Mouse (Mus musculus): Measurements from ENCODE around the gene Wdr25. TPM values are rescaled to one million over a fixed set of nuclear protein-coding genes. Genes with fewer than 3 reads are reported as not detected.

Wdr25 gene
- total and polyA plus RNA-seq, 3 experiments, result 6.5 to 12.0 (median 6.7) TPM

DNA sequence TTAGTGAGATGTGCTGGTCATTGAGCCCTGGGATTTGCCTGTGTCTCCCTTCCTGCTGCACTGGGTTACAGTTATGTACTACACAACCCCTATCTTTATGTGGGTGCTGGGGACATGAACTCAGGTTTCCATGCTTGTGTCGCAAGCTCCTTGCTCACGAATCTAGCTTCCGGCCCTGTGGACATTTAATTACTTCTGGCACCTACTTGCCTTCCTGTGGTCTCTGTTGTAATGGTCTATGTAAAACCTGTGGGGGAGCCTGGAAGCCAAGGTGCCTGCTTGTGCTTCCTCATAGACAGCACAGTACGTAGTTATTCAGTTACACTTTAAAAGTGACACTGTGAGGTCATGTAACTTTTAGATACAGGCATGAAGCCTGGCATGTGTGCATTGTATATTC lies 44.1 kb downstream of the Wdr25 start:
- DNase-seq, result no peak

DNA sequence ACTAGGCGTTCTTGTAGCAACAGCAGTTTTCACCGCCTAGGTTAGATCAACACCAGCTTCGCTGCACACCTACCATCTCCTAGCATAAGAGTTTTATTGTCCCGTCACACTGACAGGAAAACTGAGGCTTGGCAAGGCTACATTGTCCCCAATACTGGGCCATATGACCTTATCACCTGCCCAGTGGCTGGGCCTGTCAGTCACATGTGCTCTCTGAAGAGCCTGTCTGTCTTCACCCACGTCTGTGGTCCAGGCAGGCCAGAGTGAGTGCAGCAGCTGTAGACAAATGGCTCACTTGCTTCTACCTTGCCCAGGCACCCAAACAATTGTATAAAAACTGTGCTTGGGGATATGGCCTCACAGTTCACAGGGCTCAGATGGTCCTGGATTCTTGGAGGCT lies 45.4 kb downstream of the Wdr25 start:
- DNase-seq, result no peak

DNA sequence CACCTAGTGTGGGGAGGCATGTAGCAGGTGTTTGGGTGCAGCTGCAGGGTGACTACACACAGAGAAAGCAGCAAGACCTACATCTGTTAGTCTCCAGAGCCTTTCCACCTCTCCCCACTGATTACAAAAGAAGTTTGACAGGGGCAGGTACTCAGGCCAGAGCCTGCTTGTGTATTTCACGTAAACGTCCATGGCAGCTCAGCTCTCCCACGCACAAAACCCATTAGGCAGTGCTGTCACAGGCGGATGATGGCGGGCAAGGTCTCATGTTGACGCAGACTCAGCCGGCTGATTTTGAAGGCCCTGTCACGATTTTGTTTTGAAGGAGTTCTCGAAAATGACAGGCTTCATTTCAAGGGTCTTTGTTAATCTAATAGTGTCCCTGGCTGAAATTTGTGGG lies 45.9 kb downstream of the Wdr25 start:
- DNase-seq, result no peak

DNA sequence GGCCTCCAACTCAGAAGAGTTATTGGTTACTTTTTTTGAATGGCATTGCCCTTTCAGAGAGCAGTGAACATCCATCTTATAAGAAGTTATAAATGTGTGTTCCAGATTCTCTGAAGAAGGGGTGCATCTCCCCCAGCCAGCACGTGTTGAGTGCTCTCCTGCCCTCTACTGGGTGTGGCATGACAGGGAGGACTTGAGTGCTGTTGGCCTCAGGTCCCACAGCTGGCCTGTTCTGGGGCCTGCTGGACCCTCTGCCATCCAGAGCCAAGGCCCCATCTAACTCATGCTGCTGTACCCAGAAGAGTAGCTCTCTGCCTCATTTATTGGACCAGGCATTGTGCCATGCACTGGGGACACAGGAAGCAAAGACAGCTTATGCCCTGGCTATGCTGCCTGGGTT lies 46.8 kb downstream of the Wdr25 start:
- no peak for DNase-seq

DNA sequence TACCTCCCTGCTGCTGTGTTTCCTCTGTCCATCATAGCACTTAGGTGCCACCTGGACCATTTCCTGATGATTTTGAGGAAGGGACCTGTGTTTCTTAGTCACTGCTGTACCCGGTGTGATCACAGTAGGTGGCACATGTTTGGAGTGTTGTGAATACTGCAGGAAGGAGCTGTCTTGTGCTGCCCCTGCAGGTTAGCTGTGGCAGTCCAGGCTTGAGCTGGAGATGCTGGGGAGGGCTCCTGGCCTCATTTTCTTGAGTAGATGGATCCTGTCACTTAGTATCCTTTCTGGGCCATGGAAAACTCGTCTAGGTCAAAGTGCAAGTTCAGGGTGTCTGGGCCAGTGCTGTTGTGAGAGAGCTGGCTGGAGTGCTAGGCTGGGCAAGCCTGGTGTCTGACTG lies 47.9 kb downstream of the Wdr25 start:
- no peak for DNase-seq

GRCm38 (mm10) chr12:108942203-108942923 lies 48.9 kb downstream of the Wdr25 start:
- DNase-seq, result no peak

DNA sequence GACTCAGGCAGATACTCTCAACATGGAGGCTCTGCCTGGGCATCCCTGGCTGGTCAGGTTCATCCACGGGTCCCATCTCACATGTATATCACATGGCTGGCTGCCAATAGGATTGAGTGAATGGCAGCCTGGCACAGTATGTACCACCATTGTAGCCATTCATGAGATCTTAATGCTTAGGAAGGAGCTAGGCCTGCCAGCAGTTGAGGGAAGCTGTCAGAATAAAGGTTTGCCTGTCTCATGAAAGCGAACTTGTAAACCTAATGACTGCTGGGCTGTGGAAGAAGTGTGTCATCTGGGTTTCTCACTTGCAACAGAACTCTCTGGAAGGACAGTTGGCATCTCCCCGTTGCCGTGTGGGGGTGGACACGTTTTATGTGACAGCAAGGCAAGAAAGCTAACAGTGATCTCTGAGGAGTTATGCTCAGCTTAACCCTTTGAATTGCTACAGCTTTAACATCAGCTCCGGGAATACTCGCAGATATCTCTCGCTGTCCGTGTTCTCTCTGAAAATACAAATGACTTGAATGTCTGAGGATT lies 59.6 kb downstream of the Wdr25 start:
- no peak for DNase-seq

DNA sequence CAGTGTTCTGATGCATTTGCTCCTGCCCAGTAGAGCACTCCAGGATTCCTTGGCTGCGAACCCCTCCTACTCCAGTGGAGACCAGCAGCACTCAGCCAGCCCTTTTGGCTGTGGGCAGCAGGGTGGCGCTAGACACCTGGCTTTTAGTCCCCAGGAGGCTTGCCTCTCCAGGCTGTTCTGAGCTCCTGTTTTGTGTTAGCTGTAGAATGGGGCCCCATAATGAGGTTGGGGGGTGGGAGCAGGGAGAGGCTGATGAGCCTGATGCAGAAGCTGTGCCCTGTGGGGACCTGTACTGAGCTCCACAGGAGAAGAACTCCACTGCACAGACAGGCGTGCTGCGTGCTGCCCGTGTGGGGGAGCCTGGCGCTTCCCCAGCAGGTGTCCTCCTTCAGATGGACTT lies 60.4 kb downstream of the Wdr25 start:
- peak; percentile 26 for DNase-seq

DNA sequence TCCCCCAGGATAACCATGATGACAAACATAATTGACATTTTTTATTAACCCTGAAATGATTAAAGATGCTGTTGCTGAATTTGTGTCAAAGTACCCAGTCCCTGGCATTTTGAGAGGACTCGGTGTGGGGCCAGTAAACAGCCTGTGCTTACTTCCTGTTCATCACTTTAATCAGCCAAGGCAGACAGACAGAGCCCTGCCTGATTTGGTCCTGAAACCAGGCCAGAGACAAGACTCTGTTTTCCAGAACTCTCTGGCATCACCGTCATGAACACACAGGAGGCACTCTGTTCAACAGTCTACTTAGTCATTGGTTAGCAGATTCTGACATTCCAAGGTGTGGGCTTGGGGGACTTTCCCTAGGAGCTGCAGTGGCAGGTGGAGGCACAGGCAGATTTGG lies 61.0 kb downstream of the Wdr25 start:
- DNase-seq, result no peak

- DNase-seq, result no peak
Observed at GRCm38 (mm10) chr12:108958483-108958882, 65.1 kb downstream of the Wdr25 start.

DNA sequence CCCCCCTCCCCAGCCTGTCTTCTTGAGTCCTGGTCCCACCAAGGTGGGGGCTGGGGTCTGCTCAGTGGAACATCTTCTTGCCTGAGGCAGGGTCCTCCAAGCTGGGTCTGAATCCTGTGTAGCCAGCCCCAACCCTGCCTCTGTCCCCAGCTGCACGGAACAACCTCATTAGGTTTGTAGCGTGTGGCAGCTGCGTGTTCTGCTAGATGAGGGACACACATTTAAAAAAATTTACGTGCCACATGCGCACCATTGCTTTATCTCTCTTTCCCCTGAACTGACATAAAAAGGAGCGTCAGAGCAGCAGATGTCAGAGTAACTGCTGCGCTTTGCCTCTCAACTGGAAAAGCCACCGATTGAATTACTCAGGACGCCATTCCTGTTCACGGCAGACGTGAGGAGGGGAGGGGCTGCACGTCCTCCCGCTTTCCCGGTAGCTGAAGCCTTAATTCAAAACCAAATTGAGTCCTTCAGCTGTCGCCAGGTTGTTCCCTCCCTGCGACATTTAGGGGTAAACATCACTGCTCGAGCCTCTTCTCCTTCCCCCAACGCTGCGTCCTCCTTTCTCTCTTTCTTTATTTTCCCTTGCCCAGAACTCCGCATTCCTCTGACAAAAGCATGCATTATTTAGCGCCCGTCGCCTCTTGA lies 65.7 kb downstream of the Wdr25 start:
- no peak for DNase-seq

DNA sequence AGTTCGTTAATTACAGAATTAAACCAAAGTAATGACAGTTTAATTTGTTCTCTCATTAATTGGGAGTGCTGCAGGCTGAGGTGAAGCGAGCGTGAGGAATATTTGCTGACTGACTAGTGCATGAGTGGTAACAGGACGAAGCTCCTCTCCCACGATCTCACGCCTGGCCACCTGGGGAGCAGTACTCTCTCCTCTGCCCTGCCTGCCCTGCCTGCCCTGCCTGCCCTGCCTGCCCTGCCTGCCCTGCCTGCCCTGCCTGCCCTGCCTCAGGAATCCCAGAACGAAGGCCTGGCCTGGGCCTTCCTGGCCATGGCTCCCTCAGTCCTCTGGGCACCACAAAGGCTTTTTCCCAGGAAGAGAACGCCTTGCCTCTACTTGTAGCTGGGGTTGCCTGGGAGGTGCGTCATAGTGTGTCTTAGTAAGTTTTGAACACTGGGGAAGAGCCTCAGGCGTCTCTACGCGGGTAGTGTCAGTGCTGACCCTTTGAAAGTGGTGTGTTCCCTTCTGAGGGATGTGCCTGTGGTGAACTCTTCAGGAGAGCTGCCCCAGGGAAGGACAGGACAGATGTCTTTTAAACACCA lies 66.3 kb downstream of the Wdr25 start:
- DNase-seq, result no peak

- DNase-seq, result peak; percentile 82
Observed at GRCm38 (mm10) chr12:108960225-108960624, 66.8 kb downstream of the Wdr25 start.

- no peak for DNase-seq
Observed at GRCm38 (mm10) chr12:108967631-108968030, 74.2 kb downstream of the Wdr25 start.

DNA sequence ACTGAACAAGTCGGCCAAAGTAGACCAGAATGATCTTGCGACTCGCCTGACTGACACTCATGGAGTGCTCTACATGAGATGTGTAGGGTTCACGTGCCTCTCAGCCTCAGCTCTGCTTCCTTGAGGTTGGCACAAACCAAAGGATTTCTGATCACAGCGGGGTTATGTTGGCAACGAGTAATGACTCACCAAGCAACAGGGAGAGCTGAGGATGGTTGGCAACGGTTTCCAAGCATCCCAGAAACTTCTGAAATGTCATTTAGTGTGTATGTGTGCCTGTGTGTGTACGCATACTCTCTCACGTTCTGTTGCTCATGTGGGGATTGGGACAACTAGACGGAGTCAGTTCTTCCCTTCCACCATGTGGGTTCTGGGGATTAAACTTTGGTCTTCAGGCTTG lies 74.6 kb downstream of the Wdr25 start:
- DNase-seq, result no peak

- no peak for DNase-seq
Observed at GRCm38 (mm10) chr12:108971446-108971845, 78.0 kb downstream of the Wdr25 start.

DNA sequence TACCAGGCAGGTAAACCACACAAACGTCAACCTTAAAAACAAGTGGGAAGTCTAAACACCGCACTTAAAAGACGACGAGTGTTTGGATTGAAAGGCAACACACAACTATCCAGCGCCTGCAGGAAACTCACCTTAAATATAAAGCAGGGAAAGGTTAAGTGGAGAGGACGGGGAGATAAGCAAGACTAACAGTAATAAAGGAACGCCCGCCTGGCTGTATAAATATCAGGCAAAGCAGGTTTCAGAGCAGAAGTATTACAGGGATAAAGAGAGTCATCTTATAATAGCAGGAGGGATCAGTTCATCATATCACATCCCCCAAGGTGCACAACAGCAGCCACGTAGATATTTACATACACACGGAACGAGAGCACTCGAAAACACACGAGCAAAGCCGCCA lies 78.8 kb downstream of the Wdr25 start:
- DNase-seq, result no peak

- no peak for DNase-seq
Observed at GRCm38 (mm10) chr12:108979977-108980376, 86.5 kb downstream of the Wdr25 start.

- no peak for DNase-seq
Observed at GRCm38 (mm10) chr12:108981941-108982683, 88.7 kb downstream of the Wdr25 start.

DNA sequence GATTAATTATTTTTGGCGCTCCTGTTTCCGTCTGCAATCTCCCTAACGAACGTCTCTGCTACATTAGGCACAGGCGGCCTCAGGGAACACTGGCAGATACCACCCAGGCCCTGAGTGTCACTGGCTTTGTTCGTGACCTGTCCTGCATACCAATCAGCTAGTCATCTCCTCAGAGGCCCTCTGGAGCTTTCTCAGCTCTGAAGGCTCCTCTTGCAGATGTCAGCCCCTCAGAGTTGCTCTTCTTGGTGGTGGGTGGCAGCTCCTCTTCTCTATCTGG lies 89.2 kb downstream of the Wdr25 start:
- DNase-seq, result no peak

DNA sequence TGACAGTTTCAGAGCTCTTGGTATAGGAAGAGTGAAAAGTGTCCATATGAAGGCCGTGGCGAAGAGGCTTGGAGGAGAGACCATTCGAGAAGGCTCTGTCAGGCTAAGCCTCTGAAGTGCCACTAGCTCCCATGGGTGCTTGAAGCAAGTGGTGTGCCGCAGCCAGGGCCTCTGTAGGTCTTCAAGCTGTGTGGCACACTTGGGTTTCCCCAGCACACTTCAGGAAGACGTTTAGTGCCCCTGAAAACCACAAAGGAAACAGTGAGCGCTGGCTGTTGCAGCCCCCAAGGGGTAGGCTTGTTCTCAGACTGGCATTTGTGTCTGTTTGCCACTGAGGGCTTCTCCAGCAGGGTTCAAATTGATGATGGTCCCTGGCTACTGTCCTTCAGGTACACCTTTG lies 90.1 kb downstream of the Wdr25 start:
- DNase-seq, result no peak

GRCm38 (mm10) chr12:108984471-108984870 lies 91.0 kb downstream of the Wdr25 start:
- no peak for DNase-seq

GRCm38 (mm10) chr12:108985025-108985424 lies 91.6 kb downstream of the Wdr25 start:
- no peak for DNase-seq
